Mouse (Mus musculus): ENCODE data around the gene Usp36. TPM values are rescaled to one million over a fixed set of nuclear protein-coding genes. Genes with fewer than 3 reads are reported as not detected.

The Usp36 gene
- polyA plus RNA-seq, 1 experiment = 19.4 TPM

GRCm38 (mm10) chr11:118242506-118242905 lies 47.5 kb downstream of the Usp36 start:
- Histone ChIP-seq H3K4me1 (ENCODE audit: control insufficient read depth, insufficient read depth, low read length) (peaks cover 4% of the 10 kb centered on the region), H3K27ac (ENCODE audit: insufficient read depth, low read length) (no peak overlapping the region)

GRCm38 (mm10) chr11:118240388-118240787 lies 49.7 kb downstream of the Usp36 start:
- peaks cover 4% of the 10 kb centered on the region; the same call in 1 of the 2 replicates for H3K4me1 ChIP-seq (ENCODE audit: control insufficient read depth, insufficient read depth, low read length)
- no peak for TF ChIP-seq CTCF (IDR thresholded peaks at IDR 0.05; ENCODE audit: borderline replicate concordance, insufficient read depth, low read length)
- H3K27ac ChIP-seq (ENCODE audit: insufficient read depth, low read length) = no peak overlapping the region
- no peak overlapping the region for H3K4me3 ChIP-seq (ENCODE audit: insufficient read depth, low read length)

More at GRCm38 (mm10) chr11:118242506-118242905, 47.5 kb downstream of the Usp36 start:
- H3K4me3 ChIP-seq (ENCODE audit: insufficient read depth, low read length) = no peak overlapping the region
- TF ChIP-seq POLR2A (IDR thresholded peaks at IDR 0.05; ENCODE audit: low read depth, low read length) (no peak), CTCF (IDR thresholded peaks at IDR 0.05; ENCODE audit: borderline replicate concordance, insufficient read depth, low read length) (no peak)

- H3K27ac ChIP-seq (ENCODE audit: insufficient read depth, low read length) = no peak overlapping the region
- TF ChIP-seq POLR2A (IDR thresholded peaks at IDR 0.05; ENCODE audit: low read depth, low read length) = no peak
- TF ChIP-seq CTCF (IDR thresholded peaks at IDR 0.05; ENCODE audit: borderline replicate concordance, insufficient read depth, low read length) = no peak
- no peak overlapping the region for H3K4me3 ChIP-seq (ENCODE audit: insufficient read depth, low read length)
- H3K4me1 ChIP-seq (ENCODE audit: control insufficient read depth, insufficient read depth, low read length) = peaks cover 8% of the 10 kb centered on the region
These were observed 50.5 kb downstream of the Usp36 start for GRCm38 (mm10) chr11:118239281-118240198.

GRCm38 (mm10) chr11:118236520-118237190 lies 53.4 kb downstream of the Usp36 start:
- Histone ChIP-seq H3K4me1 (ENCODE audit: control insufficient read depth, insufficient read depth, low read length) (peaks cover 14% of the 10 kb centered on the region), H3K27ac (ENCODE audit: insufficient read depth, low read length) (no peak overlapping the region)
- no peak for TF ChIP-seq POLR2A (IDR thresholded peaks at IDR 0.05; ENCODE audit: low read depth, low read length)
- TF ChIP-seq CTCF (IDR thresholded peaks at IDR 0.05; ENCODE audit: borderline replicate concordance, insufficient read depth, low read length) = no peak

GRCm38 (mm10) chr11:118234929-118235328 lies 55.1 kb downstream of the Usp36 start:
- no peak overlapping the region for H3K4me3 ChIP-seq (ENCODE audit: insufficient read depth, low read length)
- H3K4me1 ChIP-seq (ENCODE audit: control insufficient read depth, insufficient read depth, low read length) = peaks cover 14% of the 10 kb centered on the region
- TF ChIP-seq POLR2A (IDR thresholded peaks at IDR 0.05; ENCODE audit: low read depth, low read length) = no peak
- no peak for TF ChIP-seq CTCF (IDR thresholded peaks at IDR 0.05; ENCODE audit: borderline replicate concordance, insufficient read depth, low read length)
- no peak overlapping the region for H3K27ac ChIP-seq (ENCODE audit: insufficient read depth, low read length)

More at GRCm38 (mm10) chr11:118236520-118237190, 53.4 kb downstream of the Usp36 start:
- H3K4me3 ChIP-seq (ENCODE audit: insufficient read depth, low read length) = no peak overlapping the region

GRCm38 (mm10) chr11:118234500-118234899 lies 55.5 kb downstream of the Usp36 start:
- Histone ChIP-seq H3K4me1 (ENCODE audit: control insufficient read depth, insufficient read depth, low read length) (peaks cover 14% of the 10 kb centered on the region), H3K27ac (ENCODE audit: insufficient read depth, low read length) (no peak overlapping the region), H3K4me3 (ENCODE audit: insufficient read depth, low read length) (no peak overlapping the region)
- TF ChIP-seq CTCF (IDR thresholded peaks at IDR 0.05; ENCODE audit: borderline replicate concordance, insufficient read depth, low read length) (no peak), POLR2A (IDR thresholded peaks at IDR 0.05; ENCODE audit: low read depth, low read length) (no peak)

GRCm38 (mm10) chr11:118233924-118234323 lies 56.1 kb downstream of the Usp36 start:
- Histone ChIP-seq H3K4me1 (ENCODE audit: control insufficient read depth, insufficient read depth, low read length) (peaks cover 10% of the 10 kb centered on the region), H3K4me3 (ENCODE audit: insufficient read depth, low read length) (no peak overlapping the region), H3K27ac (ENCODE audit: insufficient read depth, low read length) (no peak overlapping the region)
- TF ChIP-seq CTCF (IDR thresholded peaks at IDR 0.05; ENCODE audit: borderline replicate concordance, insufficient read depth, low read length) = no peak
- TF ChIP-seq POLR2A (IDR thresholded peaks at IDR 0.05; ENCODE audit: low read depth, low read length) = no peak

GRCm38 (mm10) chr11:118232314-118232831 lies 57.7 kb downstream of the Usp36 start:
- H3K27ac ChIP-seq (ENCODE audit: insufficient read depth, low read length) = no peak overlapping the region
- TF ChIP-seq POLR2A (IDR thresholded peaks at IDR 0.05; ENCODE audit: low read depth, low read length) (no peak), CTCF (IDR thresholded peaks at IDR 0.05; ENCODE audit: borderline replicate concordance, insufficient read depth, low read length) (peak; percentile 82; the same call in 1 of the 2 replicates)
- no peak overlapping the region for H3K4me3 ChIP-seq (ENCODE audit: insufficient read depth, low read length)
- peaks cover 10% of the 10 kb centered on the region for H3K4me1 ChIP-seq (ENCODE audit: control insufficient read depth, insufficient read depth, low read length)

GRCm38 (mm10) chr11:118229941-118230340 lies 60.1 kb downstream of the Usp36 start:
- Histone ChIP-seq H3K4me3 (ENCODE audit: insufficient read depth, low read length) (no peak overlapping the region), H3K27ac (ENCODE audit: insufficient read depth, low read length) (no peak overlapping the region), H3K4me1 (ENCODE audit: control insufficient read depth, insufficient read depth, low read length) (peaks cover 10% of the 10 kb centered on the region)
- TF ChIP-seq CTCF (IDR thresholded peaks at IDR 0.05; ENCODE audit: borderline replicate concordance, insufficient read depth, low read length) (no peak), POLR2A (IDR thresholded peaks at IDR 0.05; ENCODE audit: low read depth, low read length) (no peak)
